Mouse (Mus musculus): ENCODE results near the gene Fam208a.

- no peak for TF ChIP-seq POLR2A (IDR thresholded peaks at IDR 0.05; ENCODE audit: borderline replicate concordance, insufficient read depth, low read length)
- no peak for TF ChIP-seq CTCF (IDR thresholded peaks at IDR 0.05; ENCODE audit: borderline replicate concordance, insufficient read depth, low read depth, low read length)
Measured at GRCm38 (mm10) chr14:27436116-27436515, 7.5 kb downstream of the Fam208a start.
